Mouse (Mus musculus): Measurements from ENCODE around the gene Scn7a. TPM values are rescaled to one million over a fixed set of nuclear protein-coding genes. Genes with fewer than 3 reads are reported as not detected.

Scn7a gene
- polyA plus RNA-seq (2015; fragmentation: Nextera tagmentation; extraction: Ambion mirVana), result 1.6 and 2.0 TPM in 2 replicates

DNA sequence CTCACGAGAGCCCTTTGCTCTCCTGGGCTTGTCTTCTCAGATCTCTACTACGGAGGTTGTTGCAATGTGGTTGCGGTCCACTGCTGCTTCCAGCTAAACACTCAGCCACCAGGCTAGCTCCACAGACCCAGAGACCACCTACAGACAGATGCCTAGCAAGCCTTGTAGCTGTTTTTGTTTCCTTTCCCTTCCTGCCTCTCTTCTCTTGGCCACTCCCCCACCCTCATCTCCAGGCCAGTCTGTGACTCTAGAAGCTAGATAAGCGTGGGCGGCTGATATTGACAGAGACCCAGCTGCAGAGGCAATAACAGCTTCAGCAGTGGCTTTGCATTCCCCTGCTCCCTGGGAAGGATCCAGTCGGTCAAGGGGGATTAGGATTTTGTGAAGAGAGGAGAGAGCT is at the start of gene Scn7a:
Gene Scn7a (minus strand): TSS at position 150 of the 400 bp plus-strand sequence.
- H3K36me3 ChIP-seq, result no peaks in the 10 kb centered on the region
- peaks cover 7% of the 10 kb centered on the region; the same call in 1 of the 2 replicates for H3K4me1 ChIP-seq (replicated peaks)
- 16% methylated on average over 6 of the region's 6 CpGs for WGBS
- no peak within 1 kb of the TSS for H3K27ac ChIP-seq
- no peaks in the 10 kb centered on the region for H3K9me3 ChIP-seq (replicated peaks)
- H3K4me3 ChIP-seq, result peak within 1 kb of the TSS; percentile 31
- H3K4me2 ChIP-seq, result peak within 1 kb of the TSS; percentile 56
- no peak within 1 kb of the TSS for H3K9ac ChIP-seq
- H3K27me3 ChIP-seq, result no peaks in the 10 kb centered on the region
- no peak for ATAC-seq (replicated peaks; ENCODE audit: insufficient number of reproducible peaks, insufficient read depth, low FRiP score, low read depth)

DNA sequence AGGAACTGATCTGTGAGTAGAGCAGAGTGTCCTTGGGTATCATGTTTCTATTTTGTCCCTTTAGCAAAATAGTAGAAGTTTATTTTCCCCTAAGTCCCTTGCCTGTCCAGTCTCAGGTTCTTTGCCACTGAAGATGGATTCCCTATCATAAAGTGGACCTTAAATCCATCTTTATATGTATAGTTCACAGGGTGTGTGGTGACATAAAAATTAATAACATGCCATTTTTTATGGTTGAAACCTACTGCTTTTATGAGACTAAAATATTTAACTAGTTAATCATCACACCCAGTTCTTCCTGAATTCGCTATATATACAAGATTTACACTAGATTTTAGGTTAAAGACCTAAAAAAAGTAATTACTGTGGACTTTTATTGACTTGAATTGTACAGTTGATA is 43.0 kb upstream of the Scn7a start:
- Histone ChIP-seq H3K4me1 (replicated peaks) (no peaks in the 10 kb centered on the region), H3K9me3 (replicated peaks) (no peaks in the 10 kb centered on the region), H3K9ac (no peak overlapping the region), H3K4me2 (no peak overlapping the region), H3K4me3 (no peak overlapping the region), H3K36me3 (no peaks in the 10 kb centered on the region), H3K27me3 (no peaks in the 10 kb centered on the region), H3K27ac (no peak overlapping the region)
- ATAC-seq (replicated peaks; ENCODE audit: insufficient number of reproducible peaks, insufficient read depth, low FRiP score, low read depth), result no peak
- WGBS, result 43% methylated on average over 1 of the region's 1 CpGs

DNA sequence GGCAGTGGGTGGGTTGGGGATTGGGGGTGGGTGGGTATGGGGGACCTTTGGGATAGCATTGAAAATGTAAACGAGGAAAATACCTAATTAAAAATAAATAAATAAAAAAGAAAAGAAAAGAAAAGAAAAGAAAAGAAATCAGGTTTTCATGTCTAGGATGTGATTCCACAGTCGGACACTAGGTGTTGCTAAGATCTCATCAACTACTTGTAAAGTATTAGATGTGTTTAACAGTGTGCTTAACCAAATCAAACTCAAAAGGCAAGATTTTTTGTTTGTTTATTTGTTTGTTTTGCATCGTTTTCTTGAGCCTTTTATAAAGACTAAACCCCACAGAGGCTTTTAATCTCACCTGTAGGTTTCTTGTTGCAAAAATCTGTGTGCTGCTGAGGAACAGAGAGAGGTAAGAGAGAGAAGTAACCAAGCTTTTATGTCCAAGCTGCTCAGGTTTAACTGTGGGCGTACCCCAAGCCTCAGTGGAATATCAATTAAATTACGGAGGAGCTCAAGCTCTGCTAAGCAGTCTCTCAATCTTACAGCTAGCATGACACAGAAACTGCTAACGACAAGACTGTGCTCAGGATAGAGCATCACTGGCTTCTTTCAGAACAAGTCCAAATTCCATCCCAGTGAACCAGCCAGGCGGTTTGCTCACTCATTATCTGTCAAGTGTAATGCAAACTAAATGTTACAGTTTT is 35.3 kb upstream of the Scn7a start:
- no peaks in the 10 kb centered on the region for H3K27me3 ChIP-seq
- 33% methylated on average over 7 of the region's 7 CpGs for WGBS
- H3K9ac ChIP-seq, result no peak overlapping the region
- H3K27ac ChIP-seq, result no peak overlapping the region
- no peaks in the 10 kb centered on the region for H3K36me3 ChIP-seq
- ATAC-seq (replicated peaks; ENCODE audit: insufficient number of reproducible peaks, insufficient read depth, low FRiP score, low read depth), result no peak
- H3K9me3 ChIP-seq (replicated peaks), result no peaks in the 10 kb centered on the region
- H3K4me3 ChIP-seq, result no peak overlapping the region
- H3K4me2 ChIP-seq, result no peak overlapping the region
- no peaks in the 10 kb centered on the region for H3K4me1 ChIP-seq (replicated peaks)

DNA sequence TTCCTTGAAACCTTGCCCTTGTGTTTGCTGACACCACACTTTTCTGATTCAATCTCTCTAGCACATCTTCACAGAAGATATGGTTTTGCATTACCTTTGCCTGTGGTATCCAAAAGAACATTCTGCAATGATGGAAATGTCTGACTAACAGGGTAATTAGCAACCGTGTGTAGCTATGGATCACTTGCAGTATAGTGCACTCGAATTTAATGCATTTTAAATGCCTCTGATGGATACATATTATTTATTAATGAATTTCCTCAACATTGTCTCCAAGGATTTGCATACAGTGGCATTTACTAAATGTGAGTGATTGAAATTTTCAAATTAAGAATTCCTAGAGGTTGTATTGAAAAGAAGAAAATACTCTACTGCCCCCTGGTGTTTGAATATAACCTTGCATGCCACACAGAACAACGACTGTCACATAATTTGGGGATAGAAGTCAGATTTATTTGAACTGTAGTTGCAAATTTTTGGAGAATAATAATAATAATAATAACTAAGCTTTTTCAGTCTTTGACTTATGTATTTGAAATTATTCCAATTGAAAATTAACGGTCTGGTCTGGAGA is 15.0 kb upstream of the Scn7a start:
- H3K27me3 ChIP-seq, result no peaks in the 10 kb centered on the region
- H3K36me3 ChIP-seq, result no peaks in the 10 kb centered on the region
- no peak overlapping the region for H3K27ac ChIP-seq
- H3K4me3 ChIP-seq, result no peak overlapping the region
- ATAC-seq (replicated peaks; ENCODE audit: insufficient number of reproducible peaks, insufficient read depth, low FRiP score, low read depth), result no peak
- H3K9me3 ChIP-seq (replicated peaks), result no peaks in the 10 kb centered on the region
- 41% methylated on average over 4 of the region's 4 CpGs for whole genome bisulfite sequencing
- H3K4me2 ChIP-seq, result no peak overlapping the region
- H3K9ac ChIP-seq, result no peak overlapping the region
- H3K4me1 ChIP-seq (replicated peaks), result peaks cover 5% of the 10 kb centered on the region; the same call in 1 of the 2 replicates

DNA sequence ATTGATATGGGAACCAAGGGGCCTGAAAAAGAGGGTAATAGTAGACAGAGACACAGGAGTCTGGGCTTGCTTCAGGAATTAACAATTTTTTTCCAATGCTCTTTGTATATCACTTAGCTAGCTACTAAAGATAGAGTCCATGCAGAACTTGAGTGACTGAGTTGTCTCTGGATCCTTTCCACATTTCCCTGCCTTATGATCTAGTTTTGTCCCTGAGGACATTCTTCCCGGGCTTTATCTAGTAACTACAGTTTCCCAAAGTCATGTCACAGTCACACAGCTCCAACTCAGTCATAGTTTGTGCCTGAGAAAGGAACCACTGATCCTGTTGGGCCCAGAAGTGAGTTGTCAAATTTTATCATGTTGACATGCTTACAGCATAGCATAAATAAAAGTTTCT is 12.8 kb upstream of the Scn7a start:
- Histone ChIP-seq H3K4me2 (no peak overlapping the region), H3K9ac (no peak overlapping the region), H3K27ac (no peak overlapping the region), H3K4me3 (no peak overlapping the region), H3K36me3 (no peaks in the 10 kb centered on the region), H3K4me1 (replicated peaks) (peaks cover 5% of the 10 kb centered on the region; the same call in 1 of the 2 replicates), H3K9me3 (replicated peaks) (no peaks in the 10 kb centered on the region), H3K27me3 (no peaks in the 10 kb centered on the region)
- WGBS, result 25% methylated on average over 1 of the region's 1 CpGs
- ATAC-seq (replicated peaks; ENCODE audit: insufficient number of reproducible peaks, insufficient read depth, low FRiP score, low read depth), result peak; percentile 58; the same call in 1 of the 2 replicates

DNA sequence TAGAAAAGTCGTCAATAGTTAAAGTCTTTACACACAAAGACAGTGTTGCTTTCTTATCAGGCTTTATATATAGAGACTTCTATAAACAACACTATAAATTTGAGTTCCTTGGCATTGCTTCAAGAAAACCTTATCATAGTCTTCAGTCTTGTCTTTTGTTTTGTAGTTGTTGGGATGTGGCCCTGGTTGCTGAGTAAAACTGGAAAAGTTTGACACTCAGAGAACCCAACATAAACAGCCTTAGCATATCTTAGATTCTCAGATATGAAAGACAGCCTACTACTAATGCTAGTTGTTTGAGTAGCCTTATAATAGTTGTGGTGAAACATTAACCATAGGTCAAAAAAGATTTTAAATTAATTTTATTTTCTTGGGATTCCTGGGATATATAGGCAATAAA is 6.9 kb upstream of the Scn7a start:
- H3K9ac ChIP-seq, result no peak overlapping the region
- no peak overlapping the region for H3K4me3 ChIP-seq
- no peak for ATAC-seq (replicated peaks; ENCODE audit: insufficient number of reproducible peaks, insufficient read depth, low FRiP score, low read depth)
- H3K36me3 ChIP-seq, result no peaks in the 10 kb centered on the region
- H3K27ac ChIP-seq, result no peak overlapping the region
- H3K4me2 ChIP-seq, result no peak overlapping the region
- H3K27me3 ChIP-seq, result no peaks in the 10 kb centered on the region
- WGBS, result 62% methylated on average over 1 of the region's 1 CpGs
- H3K4me1 ChIP-seq (replicated peaks), result no peaks in the 10 kb centered on the region
- no peaks in the 10 kb centered on the region for H3K9me3 ChIP-seq (replicated peaks)

DNA sequence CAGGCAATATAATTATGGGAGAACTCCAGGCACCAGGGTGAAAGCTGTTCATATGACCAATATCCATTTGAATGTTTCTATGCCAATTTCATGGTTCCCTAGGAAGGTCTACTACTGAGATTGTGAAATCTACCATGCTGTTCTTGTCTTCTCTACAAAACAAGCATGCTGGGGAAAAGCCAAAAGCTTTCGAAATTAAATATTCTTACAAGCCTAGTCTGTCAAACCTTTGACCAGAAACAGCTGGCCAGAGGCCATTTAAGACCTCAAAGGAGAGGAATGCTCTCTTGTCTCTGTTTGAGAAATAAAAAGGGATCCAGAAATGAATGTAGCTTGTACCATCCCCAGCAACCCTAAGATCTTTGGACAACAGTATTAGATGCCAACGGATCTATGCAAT is 3.8 kb downstream of the Scn7a start:
- H3K9me3 ChIP-seq (replicated peaks), result no peaks in the 10 kb centered on the region
- H3K27ac ChIP-seq, result no peak overlapping the region
- no peak overlapping the region for H3K9ac ChIP-seq
- 69% methylated on average over 2 of the region's 2 CpGs for WGBS
- no peak overlapping the region for H3K4me3 ChIP-seq
- ATAC-seq (replicated peaks; ENCODE audit: insufficient number of reproducible peaks, insufficient read depth, low FRiP score, low read depth), result no peak
- peaks cover 7% of the 10 kb centered on the region; the same call in 1 of the 2 replicates for H3K4me1 ChIP-seq (replicated peaks)
- no peak overlapping the region for H3K4me2 ChIP-seq
- no peaks in the 10 kb centered on the region for H3K27me3 ChIP-seq
- H3K36me3 ChIP-seq, result no peaks in the 10 kb centered on the region

DNA sequence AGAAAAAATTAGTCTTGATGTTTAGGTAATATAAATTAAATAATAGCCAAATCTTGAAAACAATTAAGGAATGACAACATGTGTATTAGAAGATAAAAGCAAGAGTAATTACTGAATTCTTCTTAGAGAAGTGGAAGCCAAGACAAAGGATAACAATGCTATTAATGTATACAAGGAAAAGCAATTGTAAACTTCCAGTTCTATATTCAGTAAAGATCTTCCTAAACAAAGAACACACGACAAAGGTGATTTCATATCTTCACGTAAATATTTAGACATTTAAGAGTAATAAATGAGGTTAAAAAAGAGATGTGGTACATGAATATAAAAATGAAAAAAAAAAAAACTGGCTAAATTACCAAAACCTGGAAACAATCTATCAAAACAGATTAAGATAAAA is 16.7 kb downstream of the Scn7a start:
- no peak overlapping the region for H3K9ac ChIP-seq
- H3K27me3 ChIP-seq, result no peaks in the 10 kb centered on the region
- no peak for ATAC-seq (replicated peaks; ENCODE audit: insufficient number of reproducible peaks, insufficient read depth, low FRiP score, low read depth)
- H3K4me2 ChIP-seq, result no peak overlapping the region
- H3K36me3 ChIP-seq, result no peaks in the 10 kb centered on the region
- no peaks in the 10 kb centered on the region for H3K9me3 ChIP-seq (replicated peaks)
- 76% methylated on average over 2 of the region's 2 CpGs for WGBS
- no peaks in the 10 kb centered on the region for H3K4me1 ChIP-seq (replicated peaks)
- H3K27ac ChIP-seq, result no peak overlapping the region
- H3K4me3 ChIP-seq, result no peak overlapping the region

DNA sequence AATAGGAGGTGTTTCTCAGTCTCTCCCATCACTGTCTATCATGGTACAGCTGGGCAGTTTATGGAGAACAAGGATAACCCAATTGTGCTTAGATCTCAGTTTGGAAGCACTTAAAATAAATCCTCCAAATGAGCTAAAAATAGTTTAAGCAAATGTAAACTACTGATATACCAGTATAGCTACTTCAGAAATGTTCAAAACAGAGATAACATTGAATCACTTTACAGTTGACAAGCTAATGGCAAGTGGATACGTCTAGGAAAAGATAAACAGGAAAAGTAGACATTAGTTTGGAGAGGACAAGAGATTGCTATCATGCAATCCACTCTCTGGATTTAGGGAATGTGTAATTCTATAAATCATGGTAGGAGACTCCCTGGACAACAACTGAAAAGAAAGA is 19.5 kb downstream of the Scn7a start:
- 5% methylated on average over 1 of the region's 1 CpGs for WGBS
- Histone ChIP-seq H3K27me3 (no peaks in the 10 kb centered on the region), H3K27ac (no peak overlapping the region), H3K4me1 (replicated peaks) (no peaks in the 10 kb centered on the region), H3K36me3 (no peaks in the 10 kb centered on the region), H3K9me3 (replicated peaks) (no peaks in the 10 kb centered on the region), H3K4me3 (no peak overlapping the region), H3K9ac (no peak overlapping the region), H3K4me2 (no peak overlapping the region)
- no peak for ATAC-seq (replicated peaks; ENCODE audit: insufficient number of reproducible peaks, insufficient read depth, low FRiP score, low read depth)

DNA sequence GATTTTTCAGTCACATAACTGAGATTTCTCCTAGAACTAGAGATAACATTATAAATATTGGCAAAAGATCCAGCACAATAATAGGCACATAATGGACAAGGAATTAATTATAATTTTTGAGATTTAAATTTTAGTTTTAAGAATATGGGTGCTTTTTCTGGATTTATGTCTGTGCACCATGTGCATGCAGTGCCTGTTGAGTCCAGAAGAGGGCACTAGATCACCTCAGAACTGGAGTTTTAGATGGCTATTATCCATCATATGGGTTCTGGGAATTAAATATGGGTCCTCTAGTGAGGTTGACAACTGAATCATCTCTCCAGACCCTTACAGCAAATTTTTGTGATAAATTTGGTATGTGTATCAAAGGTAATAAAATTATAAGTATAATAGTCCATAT is 21.8 kb downstream of the Scn7a start:
- Histone ChIP-seq H3K36me3 (no peaks in the 10 kb centered on the region), H3K4me2 (no peak overlapping the region), H3K9ac (no peak overlapping the region), H3K27ac (no peak overlapping the region), H3K4me3 (no peak overlapping the region), H3K9me3 (replicated peaks) (no peaks in the 10 kb centered on the region), H3K27me3 (no peaks in the 10 kb centered on the region), H3K4me1 (replicated peaks) (no peaks in the 10 kb centered on the region)
- ATAC-seq (replicated peaks; ENCODE audit: insufficient number of reproducible peaks, insufficient read depth, low FRiP score, low read depth), result no peak

DNA sequence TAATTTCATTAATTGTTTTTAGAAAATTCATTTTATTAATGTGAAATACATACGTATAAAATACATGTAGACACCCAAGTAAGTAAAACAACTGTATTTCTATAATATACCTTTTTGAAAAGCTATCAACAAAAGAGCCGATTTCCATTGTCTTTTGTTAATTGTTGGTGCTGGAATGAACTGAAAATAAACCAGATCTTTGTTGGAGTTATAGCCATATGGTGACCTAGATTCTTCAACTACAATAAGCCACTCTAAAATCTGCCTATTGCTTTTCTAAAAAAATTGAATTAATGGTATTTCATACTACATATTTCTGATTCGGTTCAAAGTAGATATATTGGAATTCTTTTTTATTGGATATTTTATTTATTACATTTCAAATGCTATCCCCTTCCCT is 56.7 kb downstream of the Scn7a start:
- Histone ChIP-seq H3K4me1 (replicated peaks) (no peaks in the 10 kb centered on the region), H3K4me2 (no peak overlapping the region), H3K36me3 (no peaks in the 10 kb centered on the region), H3K9ac (no peak overlapping the region), H3K4me3 (no peak overlapping the region), H3K9me3 (replicated peaks) (no peaks in the 10 kb centered on the region), H3K27me3 (no peaks in the 10 kb centered on the region), H3K27ac (no peak overlapping the region)
- 83% methylated on average over 3 of the region's 3 CpGs for WGBS
- ATAC-seq (replicated peaks; ENCODE audit: insufficient number of reproducible peaks, insufficient read depth, low FRiP score, low read depth), result no peak

DNA sequence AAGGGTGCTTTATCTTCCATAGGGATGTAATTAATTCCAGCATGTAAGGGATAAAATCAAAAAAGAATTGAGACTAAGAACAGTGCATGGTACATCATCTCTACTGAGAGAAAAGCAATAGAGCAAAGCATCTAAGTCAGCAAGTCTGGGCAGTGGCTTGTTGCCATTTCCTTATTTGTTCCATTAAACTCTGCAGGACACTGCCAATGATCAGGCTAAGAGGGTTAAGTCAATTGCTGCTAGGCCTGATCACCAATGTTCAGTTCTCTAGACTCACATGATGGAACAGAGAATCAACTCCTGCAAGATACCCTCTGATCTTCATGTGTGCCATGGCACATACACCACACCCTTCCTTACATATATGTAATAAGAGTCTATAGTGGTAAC is 57.1 kb downstream of the Scn7a start:
- ATAC-seq (replicated peaks; ENCODE audit: insufficient number of reproducible peaks, insufficient read depth, low FRiP score, low read depth), result no peak
- Histone ChIP-seq H3K4me1 (replicated peaks) (no peaks in the 10 kb centered on the region), H3K36me3 (no peaks in the 10 kb centered on the region), H3K27ac (no peak overlapping the region), H3K4me2 (no peak overlapping the region), H3K9ac (no peak overlapping the region), H3K4me3 (no peak overlapping the region), H3K9me3 (replicated peaks) (no peaks in the 10 kb centered on the region), H3K27me3 (no peaks in the 10 kb centered on the region)
